Mouse (Mus musculus): ENCODE results near the gene Col4a1.

The Col4a1 gene

GRCm38 (mm10) chr8:11327722-11328417 is 15.2 kb upstream of the Col4a1 start:
- no peak for DNase-seq (ENCODE audit: low spot score)

GRCm38 (mm10) chr8:11327298-11327697 is 14.7 kb upstream of the Col4a1 start:
- no peak for DNase-seq (ENCODE audit: low spot score)

GRCm38 (mm10) chr8:11324801-11325395 is 12.3 kb upstream of the Col4a1 start:
- no peak for DNase-seq (ENCODE audit: low spot score)

GRCm38 (mm10) chr8:11323681-11324080 is 11.1 kb upstream of the Col4a1 start:
- no peak for DNase-seq (ENCODE audit: low spot score)

DNA sequence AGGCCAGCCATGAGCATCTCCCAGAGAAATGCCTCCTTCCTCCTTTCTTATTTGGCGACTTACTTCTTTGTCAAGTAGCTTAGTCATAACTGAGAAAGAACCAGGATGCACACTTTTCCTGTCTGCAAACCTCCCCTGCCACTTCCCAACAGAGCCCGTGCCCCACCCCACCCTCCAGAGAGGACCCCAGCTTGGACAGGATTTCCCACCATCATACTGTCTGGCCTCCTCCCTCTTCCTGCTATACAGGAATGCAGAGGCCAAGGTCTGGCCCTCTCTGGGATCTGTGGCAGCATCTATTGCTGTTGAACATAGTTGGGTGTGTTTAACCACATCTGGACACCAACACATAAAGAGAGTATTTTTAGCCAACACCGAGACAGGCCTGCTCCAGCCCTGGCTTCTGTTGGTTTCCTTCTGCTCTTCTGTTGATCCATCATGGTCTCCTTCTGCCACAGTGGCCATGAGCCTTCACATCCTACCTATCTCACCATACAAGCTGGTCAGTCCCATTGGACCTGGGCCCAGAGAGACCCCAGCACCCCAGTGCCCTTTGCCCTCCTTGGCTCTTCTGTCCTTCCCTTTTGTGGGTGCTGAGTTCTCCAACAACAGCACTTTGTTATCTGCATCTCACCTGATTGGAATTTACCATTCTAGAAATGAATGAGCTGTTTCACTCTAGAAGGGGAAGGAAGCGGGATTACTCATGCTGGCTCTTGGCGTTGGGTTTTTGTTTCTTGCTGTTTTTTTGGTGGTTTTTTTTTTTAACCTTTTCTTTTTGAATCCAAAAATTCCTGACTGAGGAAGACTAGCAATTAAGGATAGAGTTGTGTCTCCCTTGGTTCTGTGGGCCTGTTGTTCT is 10.3 kb upstream of the Col4a1 start:
- no peak for DNase-seq (ENCODE audit: low spot score)

DNA sequence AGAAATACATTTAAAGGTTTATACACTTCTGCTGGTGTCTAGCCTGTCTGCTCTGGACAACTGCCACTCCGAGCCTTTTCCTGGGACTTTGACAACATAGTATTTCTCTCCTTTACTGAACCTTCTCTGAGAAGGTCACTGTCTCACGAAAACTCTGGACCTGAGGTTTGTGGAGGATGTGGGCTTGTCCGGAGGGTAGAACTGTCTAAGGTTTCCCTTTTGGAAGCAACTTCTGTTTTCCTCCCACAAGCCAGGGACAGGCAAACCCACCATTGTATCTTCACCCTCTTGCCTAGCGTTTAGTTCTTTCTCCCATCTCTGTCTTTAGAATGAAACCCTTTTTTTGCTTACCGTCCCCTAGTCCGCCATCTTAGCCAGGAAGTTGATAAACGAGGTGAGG is 9.2 kb upstream of the Col4a1 start:
- DNase-seq (ENCODE audit: low spot score) = no peak

DNA sequence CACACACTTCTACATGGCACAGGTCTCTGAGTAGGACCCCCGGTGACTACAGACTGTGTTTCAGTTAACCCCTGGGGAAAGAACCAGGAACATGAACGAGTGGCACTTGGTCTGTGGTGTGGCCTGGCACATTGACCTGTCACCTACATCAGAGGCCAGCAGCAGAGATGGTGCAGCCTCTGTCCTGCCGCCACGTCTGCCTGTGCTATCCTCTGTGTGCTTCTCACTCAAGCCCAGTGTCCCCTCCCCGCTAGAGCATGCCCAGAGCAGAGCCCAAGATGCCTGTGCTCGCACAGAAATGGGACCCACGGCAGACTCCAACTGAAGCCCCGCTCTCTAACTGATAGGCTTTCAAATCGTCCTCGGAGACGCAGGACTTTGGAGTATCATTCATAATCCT is 6.8 kb upstream of the Col4a1 start:
- DNase-seq (ENCODE audit: low spot score) = no peak

DNA sequence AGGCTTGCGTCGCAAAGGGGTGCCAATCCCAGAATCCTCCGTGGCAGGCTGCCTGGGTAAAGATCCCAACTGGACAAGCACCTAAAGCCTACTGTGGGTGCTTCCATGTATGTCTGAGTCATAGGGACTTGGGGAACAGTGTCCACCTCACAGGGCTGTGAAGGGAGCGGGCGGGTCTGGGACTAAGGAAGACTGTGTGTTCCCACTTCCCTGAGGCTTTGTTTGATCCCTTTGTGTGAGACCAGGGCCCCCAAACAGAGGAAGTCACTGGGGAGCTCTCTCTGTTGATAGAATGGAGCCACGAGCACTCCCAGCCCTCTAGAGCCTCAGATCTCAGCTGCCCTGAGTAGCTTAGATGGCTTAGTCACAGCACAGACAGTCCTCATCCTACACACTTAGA is 3.5 kb upstream of the Col4a1 start:
- no peak for DNase-seq (ENCODE audit: low spot score)

DNA sequence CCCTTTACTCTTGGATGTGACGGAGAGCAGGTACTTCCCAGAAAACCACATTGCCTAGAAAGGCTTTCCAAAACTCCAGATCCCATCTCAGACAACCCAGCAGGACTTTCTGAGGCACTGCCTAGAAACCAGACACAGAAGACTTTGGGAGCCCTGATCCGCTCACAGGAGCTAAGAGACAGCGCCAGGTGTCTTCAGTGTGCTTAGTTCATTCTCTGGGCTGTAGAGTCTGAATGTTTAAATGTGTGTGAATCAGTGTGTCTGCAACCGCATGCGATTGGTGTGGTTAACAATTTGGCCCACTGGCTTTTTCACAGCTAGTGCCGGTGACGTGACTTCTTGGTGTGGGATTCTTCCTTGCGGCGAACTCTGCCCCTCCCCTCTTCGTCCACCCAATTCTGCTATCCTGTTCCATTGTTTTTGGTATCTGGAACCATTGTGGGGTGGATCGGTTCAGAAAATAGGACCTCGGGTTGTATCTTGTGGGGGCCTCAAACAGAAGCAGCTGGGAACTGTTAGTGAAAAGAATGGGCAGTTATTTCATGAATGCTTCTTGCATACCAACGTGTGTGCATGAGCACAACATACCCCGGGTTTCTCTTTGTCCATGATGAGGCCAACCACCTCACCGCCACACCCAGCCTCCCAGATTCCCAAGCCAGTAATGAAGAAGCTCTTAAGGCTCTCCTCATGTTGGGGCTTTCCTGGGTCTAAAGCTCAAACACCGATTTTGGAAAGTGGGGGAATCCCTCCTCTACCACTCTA is 2.7 kb upstream of the Col4a1 start:
- no peak for DNase-seq (ENCODE audit: low spot score)

- no peak for DNase-seq (ENCODE audit: low spot score)
These were observed 2.0 kb upstream of the Col4a1 start for GRCm38 (mm10) chr8:11314613-11315012.

GRCm38 (mm10) chr8:11313176-11314111 is 818 bp upstream of the Col4a1 start:
- no peak for DNase-seq (ENCODE audit: low spot score)

DNA sequence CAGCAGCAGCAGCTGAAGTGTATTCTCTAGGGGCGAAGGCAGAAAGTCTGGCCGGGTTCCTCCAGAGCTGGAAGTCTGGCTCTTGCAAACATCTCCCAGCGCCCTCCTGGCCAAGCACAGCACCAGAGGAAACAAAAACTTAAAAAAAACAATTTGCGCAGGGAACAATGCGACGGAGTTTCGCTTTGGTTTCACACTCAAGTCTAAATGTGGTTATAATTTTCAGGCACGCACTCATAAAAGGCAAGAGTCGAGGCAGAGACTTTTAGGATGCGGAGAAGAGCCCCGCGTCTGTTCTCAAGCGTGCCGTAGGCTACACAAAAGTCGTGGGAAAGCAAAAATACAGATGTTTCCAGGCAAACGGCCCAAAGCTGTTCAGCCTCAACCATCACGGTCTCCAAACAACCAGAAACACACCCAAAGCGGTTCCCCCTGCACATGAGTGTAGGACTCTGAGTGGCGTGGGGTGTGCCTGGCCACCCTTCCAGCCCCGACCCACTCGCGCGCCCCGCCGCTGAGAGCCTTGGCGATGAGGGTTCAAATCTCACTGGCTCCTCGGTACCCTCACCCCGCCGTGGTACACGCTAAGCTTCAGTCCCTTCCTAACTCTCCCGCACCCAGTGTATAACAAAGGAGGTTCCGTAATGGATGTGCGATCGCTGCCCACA is 811 bp downstream of the Col4a1 start:
- no peak for DNase-seq (ENCODE audit: low spot score)

- DNase-seq (ENCODE audit: low spot score) = no peak
These were observed 2.6 kb downstream of the Col4a1 start for GRCm38 (mm10) chr8:11310049-11310448.

DNA sequence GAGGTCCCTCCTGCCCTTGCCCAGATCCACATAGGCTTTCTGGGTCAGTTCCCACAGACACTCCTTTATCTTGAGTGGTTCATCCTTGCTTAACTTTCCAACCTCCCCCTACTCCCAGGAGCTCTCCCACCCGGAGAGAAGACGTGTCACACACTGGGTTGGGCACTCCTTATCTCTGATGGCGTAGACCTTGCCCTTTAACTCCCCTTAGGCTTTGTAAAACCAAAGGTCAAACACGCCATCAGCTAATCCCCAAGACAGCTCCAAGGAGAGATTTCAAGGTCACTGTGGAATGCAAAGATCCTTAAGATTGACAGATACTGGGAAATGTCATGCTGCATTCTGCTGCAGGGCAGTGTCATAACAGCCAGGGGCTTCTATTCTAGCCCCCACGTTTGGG is 3.4 kb downstream of the Col4a1 start:
- no peak for DNase-seq (ENCODE audit: low spot score)

DNA sequence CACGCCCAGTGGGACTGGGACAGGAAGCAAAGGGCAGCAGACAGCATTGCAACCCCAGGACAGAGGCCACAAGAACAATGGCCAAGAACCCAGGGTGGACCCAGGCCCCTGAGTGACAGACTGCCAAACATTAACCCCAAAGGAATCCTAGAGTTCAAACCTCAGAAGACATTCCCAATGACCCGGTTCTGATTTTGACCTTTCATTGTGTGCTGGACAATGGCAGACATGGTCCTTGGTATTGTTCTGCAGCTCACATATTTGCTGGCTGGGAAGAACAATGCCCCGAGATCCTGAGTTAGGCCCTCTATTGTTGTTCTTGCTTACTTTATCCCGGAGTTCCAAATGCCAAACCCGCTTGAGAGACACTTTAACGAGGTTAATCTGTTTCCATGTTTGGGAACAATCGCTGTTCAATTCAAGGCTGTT is 4.0 kb downstream of the Col4a1 start:
- no peak for DNase-seq (ENCODE audit: low spot score)

- DNase-seq (ENCODE audit: low spot score) = no peak
These were observed 5.2 kb downstream of the Col4a1 start for GRCm38 (mm10) chr8:11307451-11307850.

GRCm38 (mm10) chr8:11305539-11305938 is 7.1 kb downstream of the Col4a1 start:
- DNase-seq (ENCODE audit: low spot score) = no peak

DNA sequence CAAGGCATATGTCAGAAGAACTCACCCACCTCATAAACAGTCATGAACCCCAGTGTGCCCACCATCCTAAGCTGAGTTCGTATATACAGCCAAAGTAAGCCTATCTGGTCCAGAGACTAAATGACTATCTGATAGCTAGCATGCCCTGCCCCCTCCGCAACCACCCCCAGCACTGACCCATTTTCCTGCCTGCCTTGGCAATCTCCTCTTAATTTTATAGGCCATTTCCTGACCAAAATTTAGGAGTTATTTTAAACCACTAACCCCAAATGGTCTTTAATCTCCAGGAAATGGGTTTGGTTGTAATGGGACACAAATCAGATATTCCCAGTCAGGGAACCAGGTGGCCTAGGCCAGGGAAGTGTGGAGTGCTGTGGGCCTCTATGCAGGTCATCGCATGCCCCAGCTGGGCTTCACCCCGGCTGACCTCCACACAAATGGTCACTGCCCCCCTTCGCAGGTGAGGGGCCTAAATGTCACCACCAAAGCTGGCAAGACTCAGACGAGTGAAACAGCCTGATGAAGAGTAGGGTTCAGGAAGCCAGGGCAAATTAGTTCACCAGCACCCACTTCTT is 8.5 kb downstream of the Col4a1 start:
- no peak for DNase-seq (ENCODE audit: low spot score)

GRCm38 (mm10) chr8:11300436-11300835 is 12.2 kb downstream of the Col4a1 start:
- DNase-seq (ENCODE audit: low spot score) = no peak

DNA sequence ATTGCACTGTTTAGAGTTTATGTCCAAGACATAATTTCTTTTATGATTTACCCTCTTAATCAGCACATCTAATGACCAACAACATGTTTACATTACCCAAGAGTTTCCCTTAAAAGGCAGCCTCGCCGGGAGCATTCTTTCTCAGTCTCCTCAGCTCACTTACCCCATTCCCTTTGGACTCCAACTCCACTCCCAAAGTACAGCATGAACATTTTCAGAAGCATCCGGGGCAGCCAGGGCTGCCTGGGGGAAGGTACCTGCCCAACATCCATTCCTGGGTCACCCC is 13.4 kb downstream of the Col4a1 start:
- no peak for DNase-seq (ENCODE audit: low spot score)

Measured in c-Kit-positive CD71-positive TER-119-positive erythroid progenitor cells, embryonic 14.5 days (primary cell).